Mouse (Mus musculus) forebrain, embryonic 13.5 days (tissue): ENCODE measurements around the gene Sfta2. TPM values are rescaled to one million over a fixed set of nuclear protein-coding genes. Genes with fewer than 3 reads are reported as not detected.

Source experiments
- ATAC-seq: fragments of 200-750 bp; cut with Nextera tagmentation; 2 replicates; pipeline ENCODE4 v1.8.0; 2017
- H3K27ac ChIP-seq: fragments of 300-500 bp; sonication (generic); 2 replicates; pipeline ENCODE4 v1.5.1; 2015; ENCODE audit warnings: inconsistent platforms, mild to moderate bottlenecking, moderate library complexity
- H3K27me3 ChIP-seq: fragments of 300-500 bp; sonication (generic); 2 replicates; pipeline ENCODE4 v1.6.1; 2015; ENCODE audit warnings: mild to moderate bottlenecking, inconsistent platforms
- H3K36me3 ChIP-seq: fragments of 300-500 bp; sonication (generic); 2 replicates; pipeline ENCODE4 v1.6.1; 2015; ENCODE audit warnings: mild to moderate bottlenecking, inconsistent platforms; ENCODE audit not compliant: poor library complexity, severe bottlenecking
- H3K4me1 ChIP-seq: fragments of 300-500 bp; sonication (generic); 2 replicates; pipeline ENCODE4 v1.6.1; 2015; ENCODE audit warnings: inconsistent platforms
- H3K4me2 ChIP-seq: fragments of 300-500 bp; sonication (generic); 2 replicates; pipeline ENCODE4 v1.6.1; 2015; ENCODE audit warnings: inconsistent platforms, mild to moderate bottlenecking, moderate library complexity
- H3K4me3 ChIP-seq: fragments of 300-500 bp; sonication (generic); 2 replicates; pipeline ENCODE4 v1.5.1; 2015; ENCODE audit warnings: mild to moderate bottlenecking, inconsistent platforms
- H3K9ac ChIP-seq: fragments of 300-500 bp; sonication (generic); 2 replicates; pipeline ENCODE4 v1.6.1; 2015; ENCODE audit warnings: mild to moderate bottlenecking, inconsistent platforms
- H3K9me3 ChIP-seq: fragments of 300-500 bp; sonication (generic); replicated peaks from 2 replicates; pipeline ENCODE4 v1.6.1; 2016; ENCODE audit warnings: inconsistent platforms
- WGBS: fragments of 180-500 bp; shearing (Covaris S2); methylation state at CpG from one replicate; pipeline ENCODE4 v1.1.7; 2015; 5-methylcytosine and 5-hydroxymethylcytosine counted together
- polyA plus RNA-seq: library from polyadenylated mRNA; unstranded; fragments of >200 nt; fragmentation: Nextera tagmentation; extraction: Ambion mirVana; gene quantifications from 2 replicates; pipeline ENCODE4 v1.2.1, GENCODE M21; 2015

Sfta2 gene
- polyA plus RNA-seq, 1 experiment from 2014 or later, result not detected

DNA sequence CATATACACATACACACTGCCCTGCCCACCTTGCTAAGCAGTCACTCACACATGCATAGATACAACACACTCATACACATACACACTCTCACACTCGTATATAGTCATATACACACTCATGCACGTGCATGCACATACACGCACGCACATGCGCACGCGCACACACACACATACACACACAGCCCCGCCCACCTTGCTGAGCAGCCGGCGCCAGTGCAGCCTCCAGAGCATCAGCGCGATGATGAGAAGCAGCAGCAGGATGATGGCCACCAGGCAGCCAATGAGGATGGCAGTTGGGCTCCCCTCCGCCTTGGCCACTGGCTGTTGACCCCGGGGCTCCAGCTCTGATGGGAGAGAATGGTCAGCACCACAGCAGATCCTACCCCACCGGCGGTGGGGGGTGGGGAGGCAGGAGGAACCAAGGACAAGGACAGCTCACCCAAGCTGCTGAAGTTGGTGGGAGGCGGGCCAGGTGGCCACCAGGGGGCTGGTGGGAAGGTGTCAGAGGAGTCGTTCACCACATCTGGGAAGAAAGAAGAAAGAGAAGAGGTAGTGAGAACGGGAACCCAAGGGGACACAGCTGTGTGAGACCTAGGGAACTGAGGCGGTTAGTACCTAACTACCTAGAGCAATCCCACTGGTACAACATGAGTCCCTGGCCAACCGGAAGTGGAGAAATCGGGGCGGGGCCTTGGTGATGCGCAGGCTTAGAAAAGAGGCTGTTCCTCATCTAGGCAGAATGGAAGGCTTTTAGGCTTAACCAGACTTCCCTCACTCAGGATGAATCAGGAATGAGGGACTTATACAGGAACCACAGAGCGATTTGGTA, 87.2 kb downstream of the Sfta2 start:
- Histone ChIP-seq H3K4me1 (peaks cover 12% of the 10 kb centered on the region; the same call in 1 of the 2 replicates), H3K9me3 (no peaks in the 10 kb centered on the region), H3K9ac (no peak overlapping the region), H3K27me3 (no peaks in the 10 kb centered on the region), H3K36me3 (peaks cover 100% of the 10 kb centered on the region), H3K27ac (no peak overlapping the region), H3K4me3 (no peak overlapping the region), H3K4me2 (no peak overlapping the region)
- no peak for ATAC-seq
- 90% methylated on average over 25 of the region's 25 CpGs for WGBS

DNA sequence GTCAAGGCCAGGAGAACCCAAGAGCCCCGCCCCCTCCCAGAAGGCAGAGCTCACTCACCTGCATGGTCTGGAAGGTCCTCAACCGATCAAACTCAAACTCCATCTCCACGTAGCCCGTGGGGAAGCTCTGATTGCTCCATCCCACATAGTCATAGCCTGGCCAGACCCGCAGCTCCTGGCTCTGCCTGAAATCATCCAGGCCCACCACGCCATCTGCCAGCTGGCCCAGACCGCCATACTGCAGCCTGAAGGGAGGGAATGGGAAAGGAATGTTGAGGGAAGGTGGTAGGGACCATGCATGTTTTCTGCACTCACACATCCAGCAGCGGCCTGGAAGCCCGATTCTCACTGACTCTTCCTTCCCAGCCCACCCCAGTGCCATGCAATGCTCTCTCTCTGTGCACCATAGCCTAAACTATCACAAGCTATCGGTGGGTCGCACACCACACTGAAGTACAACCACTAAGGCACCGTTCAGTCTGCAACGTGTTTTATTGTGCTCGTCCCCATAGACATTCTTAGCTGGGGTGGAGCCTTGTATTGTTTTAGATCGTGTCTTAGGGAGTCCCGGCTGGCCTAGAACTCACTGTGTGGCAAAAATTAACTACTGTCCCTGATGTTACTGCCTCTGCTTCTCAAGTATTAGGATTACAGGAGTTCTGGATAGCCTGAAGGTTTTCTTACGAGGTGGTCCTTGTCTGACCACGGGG, 88.7 kb downstream of the Sfta2 start:
- 92% methylated on average over 18 of the region's 18 CpGs for WGBS
- H3K27me3 ChIP-seq, result no peaks in the 10 kb centered on the region
- H3K27ac ChIP-seq, result no peak overlapping the region
- H3K9me3 ChIP-seq, result no peaks in the 10 kb centered on the region
- H3K4me2 ChIP-seq, result no peak overlapping the region
- H3K4me3 ChIP-seq, result no peak overlapping the region
- peaks cover 11% of the 10 kb centered on the region; the same call in 1 of the 2 replicates for H3K4me1 ChIP-seq
- ATAC-seq, result no peak
- H3K9ac ChIP-seq, result no peak overlapping the region
- H3K36me3 ChIP-seq, result peaks cover 93% of the 10 kb centered on the region

DNA sequence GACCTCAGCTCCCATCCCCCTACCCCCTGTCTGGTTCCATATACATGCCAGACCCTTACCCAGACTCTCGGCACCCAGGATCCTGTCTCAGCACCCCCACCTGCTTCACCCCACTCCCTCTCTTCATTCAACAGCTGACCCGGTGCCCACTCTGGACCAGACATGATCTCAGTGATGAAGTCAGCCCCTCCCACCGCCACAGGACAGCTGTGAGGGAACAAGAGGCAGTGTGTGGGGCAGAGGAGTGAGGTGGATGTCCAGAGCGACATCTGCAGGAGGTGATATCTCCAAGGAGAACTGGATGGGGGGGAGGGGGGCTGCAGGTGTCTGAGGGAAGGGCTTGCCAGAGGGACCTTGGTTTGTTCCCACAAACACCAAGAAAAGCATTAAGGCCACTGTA, 90.5 kb downstream of the Sfta2 start:
- H3K27me3 ChIP-seq, result no peaks in the 10 kb centered on the region
- WGBS, result 79% methylated on average over 4 of the region's 4 CpGs
- peaks cover 86% of the 10 kb centered on the region for H3K36me3 ChIP-seq
- H3K27ac ChIP-seq, result no peak overlapping the region
- no peak for ATAC-seq
- H3K4me3 ChIP-seq, result no peak overlapping the region
- no peak overlapping the region for H3K4me2 ChIP-seq
- H3K9ac ChIP-seq, result no peak overlapping the region
- peaks cover 6% of the 10 kb centered on the region for H3K9me3 ChIP-seq
- peaks cover 8% of the 10 kb centered on the region for H3K4me1 ChIP-seq

DNA sequence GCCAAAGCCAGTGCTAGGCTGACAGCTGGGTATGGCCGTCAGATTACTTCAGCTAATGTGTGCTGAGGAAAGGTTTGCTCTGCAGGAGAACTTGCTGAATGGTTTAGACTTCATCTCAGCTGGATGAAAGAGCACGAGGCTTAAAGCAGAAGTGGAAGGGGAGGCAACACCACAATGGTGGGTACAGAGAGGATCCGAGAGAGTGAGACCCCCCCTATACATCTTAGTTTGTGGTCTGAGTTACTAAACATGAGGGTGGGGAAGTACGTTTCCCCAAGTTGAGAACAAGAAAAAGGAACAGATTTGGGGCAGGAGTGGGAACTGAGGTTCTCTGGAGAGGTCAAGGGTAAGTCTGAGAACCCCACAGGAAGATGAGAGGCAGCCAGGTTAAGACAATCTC, 91.0 kb downstream of the Sfta2 start:
- H3K4me1 ChIP-seq, result peaks cover 14% of the 10 kb centered on the region
- no peak overlapping the region for H3K4me3 ChIP-seq
- H3K36me3 ChIP-seq, result peaks cover 81% of the 10 kb centered on the region
- H3K4me2 ChIP-seq, result no peak overlapping the region
- H3K9me3 ChIP-seq, result peaks cover 6% of the 10 kb centered on the region
- no peaks in the 10 kb centered on the region for H3K27me3 ChIP-seq
- 80% methylated on average over 4 of the region's 4 CpGs for WGBS
- H3K9ac ChIP-seq, result no peak overlapping the region
- H3K27ac ChIP-seq, result no peak overlapping the region
- ATAC-seq, result no peak

GRCm38 (mm10) chr17:35693906-35694305, 92.6 kb downstream of the Sfta2 start:
- peaks cover 29% of the 10 kb centered on the region for H3K4me1 ChIP-seq
- no peak overlapping the region for H3K4me3 ChIP-seq
- H3K4me2 ChIP-seq, result no peak overlapping the region
- ATAC-seq, result no peak
- H3K9me3 ChIP-seq, result peaks cover 6% of the 10 kb centered on the region
- peaks cover 65% of the 10 kb centered on the region for H3K36me3 ChIP-seq
- 95% methylated on average over 5 of the region's 5 CpGs for WGBS
- no peak overlapping the region for H3K9ac ChIP-seq
- H3K27me3 ChIP-seq, result no peaks in the 10 kb centered on the region
- no peak overlapping the region for H3K27ac ChIP-seq

- no peak for ATAC-seq
- no peaks in the 10 kb centered on the region for H3K27me3 ChIP-seq
- H3K9me3 ChIP-seq, result peaks cover 6% of the 10 kb centered on the region
- no peak overlapping the region for H3K4me3 ChIP-seq
- H3K4me2 ChIP-seq, result no peak overlapping the region
- WGBS, result 92% methylated on average over 2 of the region's 2 CpGs
- H3K27ac ChIP-seq, result no peak overlapping the region
- H3K36me3 ChIP-seq, result peaks cover 52% of the 10 kb centered on the region
- H3K9ac ChIP-seq, result no peak overlapping the region
- H3K4me1 ChIP-seq, result peaks cover 40% of the 10 kb centered on the region
These were observed 93.9 kb downstream of the Sfta2 start for GRCm38 (mm10) chr17:35695289-35695688.

GRCm38 (mm10) chr17:35696691-35697090, 95.3 kb downstream of the Sfta2 start:
- peak overlapping the region; percentile 79 for H3K4me3 ChIP-seq
- H3K9me3 ChIP-seq, result peaks cover 6% of the 10 kb centered on the region
- H3K27ac ChIP-seq, result peak overlapping the region; percentile 99
- H3K4me2 ChIP-seq, result peak overlapping the region; percentile 88
- ATAC-seq, result no peak
- H3K36me3 ChIP-seq, result peaks cover 38% of the 10 kb centered on the region
- H3K9ac ChIP-seq, result peak overlapping the region; percentile 97
- WGBS, result 54% methylated on average over 6 of the region's 6 CpGs
- no peaks in the 10 kb centered on the region for H3K27me3 ChIP-seq
- peaks cover 45% of the 10 kb centered on the region for H3K4me1 ChIP-seq

DNA sequence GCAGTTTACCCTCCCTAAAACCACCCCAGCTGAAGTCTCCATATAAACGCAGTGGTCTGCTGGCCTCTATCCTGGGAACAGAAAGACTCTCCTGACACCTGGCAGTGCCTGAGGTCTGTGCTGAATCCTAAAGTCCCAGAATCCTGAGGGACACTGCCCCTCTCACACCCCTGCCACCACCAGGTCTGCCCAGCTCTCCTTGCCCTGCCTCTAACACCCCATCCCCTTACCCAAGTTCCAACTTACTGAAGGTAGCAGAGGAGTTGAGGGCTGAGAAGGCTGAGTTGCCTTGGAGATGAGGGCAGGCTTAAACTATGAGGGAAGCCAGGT, 96.0 kb downstream of the Sfta2 start:
- H3K36me3 ChIP-seq, result peaks cover 30% of the 10 kb centered on the region
- ATAC-seq, result no peak
- no peaks in the 10 kb centered on the region for H3K27me3 ChIP-seq
- H3K4me1 ChIP-seq, result peaks cover 52% of the 10 kb centered on the region
- H3K4me2 ChIP-seq, result peak overlapping the region; percentile 88
- peak overlapping the region; percentile 99 for H3K27ac ChIP-seq
- peaks cover 6% of the 10 kb centered on the region for H3K9me3 ChIP-seq
- WGBS, result 6% methylated on average over 1 of the region's 1 CpGs
- peak overlapping the region; percentile 97 for H3K9ac ChIP-seq
- H3K4me3 ChIP-seq, result peak overlapping the region; percentile 79

DNA sequence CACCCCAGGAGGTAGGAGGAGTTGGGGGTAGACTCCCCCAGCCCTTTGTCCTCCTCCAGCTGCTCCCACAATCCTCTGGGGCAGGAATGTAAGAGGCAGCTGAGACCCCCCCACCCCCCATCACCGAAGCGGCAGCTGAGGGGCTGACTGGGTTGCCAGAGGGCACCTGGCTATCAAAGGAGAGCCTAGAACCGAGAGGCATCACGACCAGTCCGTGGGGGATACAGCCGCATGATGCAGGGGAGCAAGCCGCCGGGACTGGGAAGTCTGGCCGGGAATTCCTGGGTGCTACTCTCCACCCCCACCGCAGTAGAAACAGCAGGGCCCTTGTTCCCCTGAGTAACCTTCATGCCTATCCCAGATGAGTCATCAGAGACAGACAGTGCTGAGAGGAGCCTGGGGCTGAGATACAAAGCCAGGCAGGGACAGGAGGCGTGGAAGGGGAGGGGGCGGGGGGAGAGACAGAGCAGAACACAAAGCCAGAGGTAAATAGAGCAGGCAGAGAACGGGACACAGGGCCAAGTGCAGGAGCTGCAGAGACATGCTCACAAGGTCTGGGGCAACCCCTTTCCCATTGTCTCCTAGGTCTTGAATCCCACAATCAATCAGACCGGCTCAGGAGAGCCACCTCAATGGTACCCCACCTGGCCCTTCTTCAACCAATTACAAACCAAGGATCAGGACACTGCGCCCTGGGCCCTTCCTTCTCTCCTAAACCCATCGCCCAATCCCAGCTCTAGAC, 96.6 kb downstream of the Sfta2 start:
- Histone ChIP-seq H3K4me2 (peak overlapping the region; percentile 88), H3K9me3 (peaks cover 6% of the 10 kb centered on the region), H3K4me3 (peak overlapping the region; percentile 79), H3K27ac (peak overlapping the region; percentile 99), H3K9ac (peak overlapping the region; percentile 97), H3K27me3 (no peaks in the 10 kb centered on the region), H3K36me3 (peaks cover 25% of the 10 kb centered on the region), H3K4me1 (peaks cover 55% of the 10 kb centered on the region)
- peak; percentile 67 for ATAC-seq
- 2% methylated on average over 16 of the region's 16 CpGs for WGBS

DNA sequence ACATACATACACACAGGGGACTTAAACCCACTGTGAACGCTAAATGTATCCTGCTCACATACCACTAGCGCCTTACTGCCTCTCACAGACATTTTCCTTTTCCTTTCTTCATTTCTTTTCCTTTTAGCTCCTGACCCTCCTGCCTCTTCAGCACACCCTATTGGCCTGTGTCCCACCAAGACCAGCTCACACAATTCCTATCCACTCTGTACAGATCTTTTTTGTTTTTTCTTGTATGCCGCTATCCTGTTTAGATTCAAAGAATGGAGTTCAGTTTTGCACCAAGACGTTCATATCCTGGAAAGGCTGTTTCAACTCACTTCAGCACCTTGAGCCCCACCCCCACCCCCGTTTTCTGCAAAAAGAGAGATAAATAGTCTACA, 97.1 kb downstream of the Sfta2 start:
- no peaks in the 10 kb centered on the region for H3K27me3 ChIP-seq
- 6% methylated on average over 5 of the region's 5 CpGs for WGBS
- H3K27ac ChIP-seq, result peak overlapping the region; percentile 99
- H3K9ac ChIP-seq, result peak overlapping the region; percentile 97
- peaks cover 6% of the 10 kb centered on the region for H3K9me3 ChIP-seq
- H3K4me2 ChIP-seq, result peak overlapping the region; percentile 88
- H3K4me1 ChIP-seq, result peaks cover 55% of the 10 kb centered on the region
- no peak for ATAC-seq
- H3K36me3 ChIP-seq, result peaks cover 20% of the 10 kb centered on the region
- H3K4me3 ChIP-seq, result peak overlapping the region; percentile 79

DNA sequence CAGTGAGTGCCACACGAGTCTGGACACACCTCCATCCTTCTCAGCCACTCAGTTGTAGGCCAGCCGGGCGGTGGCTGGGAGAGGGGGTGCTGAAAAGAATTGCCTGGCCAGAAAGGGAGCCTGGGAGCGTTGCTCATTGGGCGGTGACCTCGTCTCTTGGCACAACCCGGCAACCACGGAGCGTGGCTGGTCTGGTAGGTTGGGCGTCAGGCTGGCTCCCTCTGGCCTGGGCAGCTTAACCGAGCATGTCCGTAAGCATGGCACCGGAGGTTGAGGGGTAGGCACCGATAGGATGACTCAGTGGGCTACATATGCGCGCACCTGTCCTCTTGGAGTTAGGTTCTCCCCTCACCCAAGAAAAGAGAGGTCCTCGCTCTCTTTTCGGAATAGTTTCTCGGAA, 98.6 kb downstream of the Sfta2 start:
- WGBS, result under 1% methylated on average over 19 of the region's 19 CpGs
- Histone ChIP-seq H3K27ac (peak overlapping the region; percentile 99), H3K4me3 (peak overlapping the region; percentile 79), H3K4me2 (peak overlapping the region; percentile 88), H3K9me3 (peaks cover 6% of the 10 kb centered on the region), H3K9ac (peak overlapping the region; percentile 97), H3K4me1 (peaks cover 67% of the 10 kb centered on the region), H3K27me3 (no peaks in the 10 kb centered on the region), H3K36me3 (peaks cover 12% of the 10 kb centered on the region)
- no peak for ATAC-seq
